Mouse (Mus musculus): ENCODE measurements around the gene Gm10096. TPM values are rescaled to one million over a fixed set of nuclear protein-coding genes. Genes with fewer than 3 reads are reported as not detected.
"Not testable (repeated sequence)": the region's sequence is repeated elsewhere in the genome, so short reads cannot be mapped to it uniquely, and the experiment has no call there.

Gm10096 gene
- polyA plus RNA-seq (2015; fragmentation: Nextera tagmentation; extraction: Ambion mirVana): not detected in 2 replicates

DNA sequence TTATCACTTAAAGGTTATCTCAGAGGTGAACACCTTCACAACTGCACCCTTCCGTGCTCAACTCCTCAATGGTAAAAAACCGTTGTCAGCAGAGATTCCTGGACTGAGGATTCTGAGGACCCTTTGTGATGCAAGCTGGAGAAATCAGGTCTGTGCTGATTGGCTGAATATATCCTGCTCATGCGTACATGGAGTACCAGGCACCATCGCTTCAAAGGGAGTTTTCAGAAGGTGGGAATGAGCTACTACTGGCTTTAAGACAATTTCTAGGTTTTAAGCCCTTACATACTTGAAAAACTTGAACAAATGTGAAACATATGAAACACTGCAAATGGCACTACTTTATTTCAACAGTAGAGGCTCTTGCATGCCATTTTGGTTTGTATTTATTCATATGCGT lies at the start of gene Gm10096:
Gm10096 (minus strand) TSS at position 101 of the 400 bp plus-strand sequence.
- H3K27me3 ChIP-seq; H3K9ac ChIP-seq; H3K4me3 ChIP-seq; ATAC-seq; H3K27ac ChIP-seq; H3K9me3 ChIP-seq (replicated peaks); H3K36me3 ChIP-seq (ENCODE audit: poor library complexity, severe bottlenecking); H3K4me2 ChIP-seq; H3K4me1 ChIP-seq: not testable (repeated sequence)
- no CpG with 5 or more reads among the region's 5 CpGs for WGBS

Data from forebrain, embryonic 13.5 days (tissue).